Mouse (Mus musculus) bone marrow macrophage, adult 2 months (primary cell): ENCODE measurements around the gene Spag7. TPM values are rescaled to one million over a fixed set of nuclear protein-coding genes. Genes with fewer than 3 reads are reported as not detected.

Experiments used
- H3K27ac ChIP-seq: 2 replicates; pipeline ENCODE4 v1.5.1; 2012; ENCODE audit warnings: low read depth, low read length; ENCODE audit not compliant: insufficient read depth
- H3K4me1 ChIP-seq: 2 replicates; pipeline ENCODE4 v1.6.1; 2012; ENCODE audit warnings: low read length; ENCODE audit not compliant: control insufficient read depth, insufficient read depth
- H3K4me3 ChIP-seq: 2 replicates; pipeline ENCODE4 v1.5.1; 2012; ENCODE audit warnings: mild to moderate bottlenecking, low read length, moderate library complexity; ENCODE audit not compliant: insufficient read depth
- CTCF ChIP-seq: IDR thresholded peaks from 2 replicates; pipeline ENCODE4 v1.5.1; 2012; ENCODE audit warnings: low read depth, mild to moderate bottlenecking, low read length, moderate library complexity
- POLR2A ChIP-seq: IDR thresholded peaks from 2 replicates; pipeline ENCODE4 v1.6.1; 2012; ENCODE audit warnings: mild to moderate bottlenecking, low read depth, low read length, borderline replicate concordance
- polyA plus RNA-seq: library from polyadenylated mRNA; stranded (reverse); fragments of >200 nt; gene quantifications from 2 replicates; pipeline ENCODE4 v1.2.4, GENCODE M21; 2012; ENCODE audit not compliant: missing spikeins, insufficient read depth, insufficient read length

Gene Spag7
- polyA plus RNA-seq, 1 experiment = 86.8 TPM

GRCm38 (mm10) chr11:70681897-70682581 is 12.8 kb upstream of the Spag7 start:
- no peak for TF ChIP-seq CTCF
- no peak for TF ChIP-seq POLR2A
- Histone ChIP-seq H3K27ac (0 out of 2 replicates have a peak overlapping the region, but pooled peaks have one; percentile 0), H3K4me1 (peaks cover 72% of the 10 kb centered on the region), H3K4me3 (no peak overlapping the region)

GRCm38 (mm10) chr11:70681170-70681569 is 12.0 kb upstream of the Spag7 start:
- Histone ChIP-seq H3K4me1 (peaks cover 67% of the 10 kb centered on the region), H3K4me3 (no peak overlapping the region)
- TF ChIP-seq POLR2A (no peak), CTCF (no peak)

GRCm38 (mm10) chr11:70679894-70680293 is 10.7 kb upstream of the Spag7 start:
- peaks cover 58% of the 10 kb centered on the region for H3K4me1 ChIP-seq
- H3K27ac ChIP-seq = peak overlapping the region; percentile 94

More at GRCm38 (mm10) chr11:70681170-70681569, 12.0 kb upstream of the Spag7 start:
- no peak overlapping the region for H3K27ac ChIP-seq

GRCm38 (mm10) chr11:70679361-70679760 is 10.1 kb upstream of the Spag7 start:
- Histone ChIP-seq H3K4me1 (peaks cover 56% of the 10 kb centered on the region), H3K27ac (peak overlapping the region; percentile 94), H3K4me3 (no peak overlapping the region)
- TF ChIP-seq POLR2A = no peak
- TF ChIP-seq CTCF = no peak

More at GRCm38 (mm10) chr11:70679894-70680293, 10.7 kb upstream of the Spag7 start:
- no peak overlapping the region for H3K4me3 ChIP-seq
- TF ChIP-seq POLR2A (no peak), CTCF (no peak)

- Histone ChIP-seq H3K4me3 (no peak overlapping the region), H3K4me1 (peaks cover 49% of the 10 kb centered on the region), H3K27ac (peak overlapping the region; percentile 94; the same call in 1 of the 2 replicates)
- TF ChIP-seq CTCF (no peak), POLR2A (no peak)
Observed at GRCm38 (mm10) chr11:70678576-70678975, 9.4 kb upstream of the Spag7 start.

- Histone ChIP-seq H3K4me1 (peaks cover 45% of the 10 kb centered on the region), H3K27ac (no peak overlapping the region), H3K4me3 (no peak overlapping the region)
- TF ChIP-seq CTCF (no peak), POLR2A (no peak)
Observed at GRCm38 (mm10) chr11:70678092-70678491, 8.9 kb upstream of the Spag7 start.

- peaks cover 42% of the 10 kb centered on the region for H3K4me1 ChIP-seq
- no peak overlapping the region for H3K4me3 ChIP-seq
- no peak for TF ChIP-seq CTCF
- no peak for TF ChIP-seq POLR2A
- no peak overlapping the region for H3K27ac ChIP-seq
Observed at GRCm38 (mm10) chr11:70674501-70674900, 5.3 kb upstream of the Spag7 start.

- H3K4me3 ChIP-seq = no peak overlapping the region
- peaks cover 37% of the 10 kb centered on the region for H3K4me1 ChIP-seq
- no peak for TF ChIP-seq POLR2A
- TF ChIP-seq CTCF = no peak
Observed at GRCm38 (mm10) chr11:70674014-70674413, 4.8 kb upstream of the Spag7 start.

GRCm38 (mm10) chr11:70671333-70672047 is 2.3 kb upstream of the Spag7 start:
- peaks cover 35% of the 10 kb centered on the region for H3K4me1 ChIP-seq
- H3K4me3 ChIP-seq = no peak overlapping the region
- no peak for TF ChIP-seq POLR2A
- no peak for TF ChIP-seq CTCF
- peak overlapping the region; percentile 54 for H3K27ac ChIP-seq

More at GRCm38 (mm10) chr11:70674014-70674413, 4.8 kb upstream of the Spag7 start:
- H3K27ac ChIP-seq = no peak overlapping the region

GRCm38 (mm10) chr11:70670483-70670882 is 1.3 kb upstream of the Spag7 start:
- Histone ChIP-seq H3K4me1 (peaks cover 40% of the 10 kb centered on the region), H3K27ac (peak overlapping the region; percentile 96; the same call in 1 of the 2 replicates), H3K4me3 (no peak overlapping the region; the same call in 1 of the 2 replicates)
- TF ChIP-seq CTCF (no peak), POLR2A (no peak)
